In genomic region chr14:14308938-14309337, GRCm38 (mm10) we compare ENCODE assay signal across 16 mouse cellular contexts. TPM values are rescaled to one million over a fixed set of nuclear protein-coding genes. Genes with fewer than 3 reads are reported as not detected.
A peak's percentile ranks its signal among the peaks of the same experiment; 100 is the strongest.
DNase-seq lines count a peak whose midpoint lies in the region; ATAC-seq and TF ChIP-seq lines count a peak whose summit lies in the region.
"Had no signal": no experiment of that assay in that cellular context is flagged by ENCODE, and none has a peak within 500 bp of the region (broad histone marks: within the 10 kb centered on the region; RNA-seq: fewer than 3 reads in every experiment).

No protein-coding gene starts in this region.

- H3K27ac ChIP-seq in heart, embryonic 10.5 days, result no peak overlapping the region
- no peak overlapping the region for H3K27ac ChIP-seq in lung, embryonic 14.5 days (ENCODE audit: low read depth)
- no peak overlapping the region for H3K27ac ChIP-seq in limb, embryonic 11.5 days (replicated peaks; ENCODE audit: low read depth, low read length)
- no peak overlapping the region for H3K27ac ChIP-seq in liver, embryonic 12.5 days
- H3K27ac ChIP-seq in forebrain, embryonic 16.5 days (ENCODE audit: low read length), result no peak overlapping the region
- H3K27ac ChIP-seq: forebrain, embryonic 12.5 days; layer of hippocampus, adult 2 months had no signal

- no peaks in the 10 kb centered on the region for H3K36me3 ChIP-seq in heart, embryonic 10.5 days
- H3K36me3 ChIP-seq in lung, embryonic 14.5 days (ENCODE audit: insufficient read depth), result no peaks in the 10 kb centered on the region
- H3K36me3 ChIP-seq in limb, embryonic 11.5 days (ENCODE audit: control insufficient read depth, insufficient read depth, low read length), result no peaks in the 10 kb centered on the region
- no peaks in the 10 kb centered on the region for H3K36me3 ChIP-seq in liver, embryonic 12.5 days
- no peaks in the 10 kb centered on the region for H3K36me3 ChIP-seq in forebrain, embryonic 16.5 days (ENCODE audit: control insufficient read depth, insufficient read depth)
- H3K36me3 ChIP-seq: forebrain, embryonic 12.5 days had no signal

- H3K4me1 ChIP-seq in heart, embryonic 10.5 days, result no peaks in the 10 kb centered on the region
- no peaks in the 10 kb centered on the region for H3K4me1 ChIP-seq in lung, embryonic 14.5 days (ENCODE audit: insufficient read depth)
- H3K4me1 ChIP-seq in limb, embryonic 11.5 days (ENCODE audit: control insufficient read depth, insufficient read depth, low read length), result no peaks in the 10 kb centered on the region
- no peaks in the 10 kb centered on the region for H3K4me1 ChIP-seq in liver, embryonic 12.5 days
- H3K4me1 ChIP-seq in forebrain, embryonic 16.5 days (replicated peaks; ENCODE audit: control insufficient read depth, insufficient read depth, low read length), result no peaks in the 10 kb centered on the region
- H3K4me1 ChIP-seq: forebrain, embryonic 12.5 days had no signal

- WGBS in heart, embryonic 10.5 days, result 31% methylated on average over 16 of the region's 16 CpGs
- WGBS in lung, embryonic 14.5 days, result 35% methylated on average over 16 of the region's 16 CpGs
- WGBS in limb, embryonic 11.5 days, result 61% methylated on average over 16 of the region's 16 CpGs
- 43% methylated on average over 16 of the region's 16 CpGs for WGBS in liver, embryonic 12.5 days (ENCODE audit: insufficient replicate concordance)
- 62% methylated on average over 16 of the region's 16 CpGs for WGBS in forebrain, embryonic 16.5 days

- TF ChIP-seq CTCF in lung, embryonic 14.5 days (IDR thresholded peaks at IDR 0.05; ENCODE audit: low read depth), result no peak

- peak overlapping the region; percentile 28 for H3K4me3 ChIP-seq in heart, embryonic 10.5 days
- H3K4me3 ChIP-seq in lung, embryonic 14.5 days (ENCODE audit: low read depth, low read length), result no peak overlapping the region
- no peak overlapping the region for H3K4me3 ChIP-seq in limb, embryonic 11.5 days (ENCODE audit: low read depth, low read length)
- H3K4me3 ChIP-seq in liver, embryonic 12.5 days, result no peak overlapping the region
- H3K4me3 ChIP-seq in forebrain, embryonic 16.5 days (replicated peaks; ENCODE audit: low read length), result no peak overlapping the region; the same call in 1 of the 2 replicates
- H3K4me3 ChIP-seq: forebrain, embryonic 12.5 days; layer of hippocampus, adult 2 months had no signal

- no peak for ATAC-seq in lung, embryonic 14.5 days (ENCODE audit: insufficient read depth)
- no peak for ATAC-seq in limb, embryonic 11.5 days (ENCODE audit: insufficient number of reproducible peaks, low FRiP score, low TSS enrichment, low read depth)
- no peak for ATAC-seq in liver, embryonic 12.5 days
- no peak for ATAC-seq in forebrain, embryonic 16.5 days
- ATAC-seq: activated CD4-positive, CD25-positive, alpha-beta regulatory T cell, adult 4 months had no signal

- peak overlapping the region; percentile 18; the same call in 1 of the 2 replicates for H3K4me2 ChIP-seq in lung, embryonic 14.5 days
- no peak overlapping the region for H3K4me2 ChIP-seq in limb, embryonic 11.5 days (ENCODE audit: low read depth, severe bottlenecking)
- H3K4me2 ChIP-seq in liver, embryonic 12.5 days, result no peak overlapping the region
- no peak overlapping the region for H3K4me2 ChIP-seq in forebrain, embryonic 16.5 days (ENCODE audit: low read length)
- H3K4me2 ChIP-seq: forebrain, embryonic 12.5 days had no signal

- no peak for DNase-seq in heart, embryonic 10.5 days (ENCODE audit: low spot score)
- no peak for DNase-seq in heart, adult 11 months
- peak; percentile 25 for DNase-seq in lung, embryonic 14.5 days
- no peak for DNase-seq in lung, postnatal 10 days
- peak; percentile 64 for DNase-seq in cerebellum, adult 11-12 months
- DNase-seq in limb, embryonic 11.5 days (ENCODE audit: low spot score), result peak; percentile 20
- DNase-seq: retina, postnatal 1 day had no signal

- H3K27me3 ChIP-seq in heart, embryonic 10.5 days (ENCODE audit: insufficient read depth, poor library complexity, severe bottlenecking), result no peaks in the 10 kb centered on the region
- no peaks in the 10 kb centered on the region for H3K27me3 ChIP-seq in lung, embryonic 14.5 days (ENCODE audit: insufficient read depth, low read length)
- H3K27me3 ChIP-seq in limb, embryonic 11.5 days (ENCODE audit: control insufficient read depth, insufficient read depth, low read length), result no peaks in the 10 kb centered on the region
- H3K27me3 ChIP-seq in liver, embryonic 12.5 days (replicated peaks), result no peaks in the 10 kb centered on the region; the same call in 1 of the 2 replicates
- H3K27me3 ChIP-seq in forebrain, embryonic 16.5 days (replicated peaks; ENCODE audit: control insufficient read depth, insufficient read depth, low read length), result no peaks in the 10 kb centered on the region
- H3K27me3 ChIP-seq: forebrain, embryonic 12.5 days had no signal

- no peaks in the 10 kb centered on the region for H3K9me3 ChIP-seq in heart, embryonic 10.5 days
- H3K9me3 ChIP-seq in lung, embryonic 14.5 days (ENCODE audit: low read depth, low read length), result no peaks in the 10 kb centered on the region
- H3K9me3 ChIP-seq in limb, embryonic 11.5 days (ENCODE audit: control insufficient read depth, low read length), result no peaks in the 10 kb centered on the region
- no peaks in the 10 kb centered on the region for H3K9me3 ChIP-seq in liver, embryonic 12.5 days (replicated peaks)
- H3K9me3 ChIP-seq in forebrain, embryonic 16.5 days (ENCODE audit: control insufficient read depth, low read length), result no peaks in the 10 kb centered on the region
- H3K9me3 ChIP-seq: forebrain, embryonic 12.5 days had no signal

- no peak overlapping the region for H3K9ac ChIP-seq in lung, embryonic 14.5 days
- H3K9ac ChIP-seq in limb, embryonic 11.5 days (ENCODE audit: low read length), result no peak overlapping the region
- no peak overlapping the region for H3K9ac ChIP-seq in liver, embryonic 12.5 days
- no peak overlapping the region for H3K9ac ChIP-seq in forebrain, embryonic 16.5 days (replicated peaks; ENCODE audit: low read depth, low read length)
- H3K9ac ChIP-seq: forebrain, embryonic 12.5 days had no signal

RNA-seq across cellular contexts. Expression of gene Olfr31, which starts 13.7 kb away (rescaled TPM):
- polyA plus RNA-seq in heart, embryonic 10.5 days (2016; fragmentation: Nextera tagmentation; extraction: Ambion mirVana), result not detected in 2 replicates
- not detected in 2 replicates for polyA plus RNA-seq in lung, embryonic 14.5 days (2014; fragmentation: Nextera tagmentation; extraction: Ambion mirVana)
- not detected in 2 replicates for polyA plus RNA-seq in limb, embryonic 11.5 days (2014; fragmentation: Nextera tagmentation; extraction: Ambion mirVana)
- not detected in 2 replicates for polyA plus RNA-seq in liver, embryonic 12.5 days (2016; fragmentation: Nextera tagmentation; extraction: Ambion mirVana)
- polyA plus RNA-seq in forebrain, embryonic 16.5 days (2015; fragmentation: Nextera tagmentation; extraction: Ambion mirVana), result not detected in 2 replicates
- polyA plus RNA-seq: activated CD4-positive, CD25-positive, alpha-beta regulatory T cell, adult 4 months; C2C12; forebrain, embryonic 12.5 days; hindbrain, embryonic 11.5 days; liver, embryonic 16.5 days; stomach, embryonic 16.5 days had no signal

RNA-seq across cellular contexts. Expression of gene Il3ra, which starts 37.1 kb away (rescaled TPM):
- 5.0 and 5.3 TPM in 2 replicates for polyA plus RNA-seq in heart, embryonic 10.5 days (2016; fragmentation: Nextera tagmentation; extraction: Ambion mirVana)
- 7.9 and 10.3 TPM in 2 replicates for polyA plus RNA-seq in lung, embryonic 14.5 days (2014; fragmentation: Nextera tagmentation; extraction: Ambion mirVana)
- polyA plus RNA-seq in limb, embryonic 11.5 days (2014; fragmentation: Nextera tagmentation; extraction: Ambion mirVana), result 3.1 and 3.6 TPM in 2 replicates
- polyA plus RNA-seq in liver, embryonic 12.5 days (2016; fragmentation: Nextera tagmentation; extraction: Ambion mirVana), result 2.1 and 3.2 TPM in 2 replicates
- 0.93 and 1.4 TPM in 2 replicates for polyA plus RNA-seq in forebrain, embryonic 16.5 days (2015; fragmentation: Nextera tagmentation; extraction: Ambion mirVana)

Comparison
In these comparisons a context has a peak if more than half of its experiments do, and no peak if none do; other contexts are left out.
1. DNase-seq: peak in lung, embryonic 14.5 days (single experiment), cerebellum, adult 11-12 months (single experiment) and limb, embryonic 11.5 days (single experiment); none in heart, embryonic 10.5 days (single experiment), heart, adult 11 months (single experiment) and lung, postnatal 10 days (single experiment).